Mouse (Mus musculus) embryonic facial prominence, embryonic 14.5 days (tissue): ENCODE measurements around the gene Fam13c. TPM values are rescaled to one million over a fixed set of nuclear protein-coding genes. Genes with fewer than 3 reads are reported as not detected.
A peak's percentile ranks its signal among the peaks of the same experiment; 100 is the strongest.

ENCODE experiments used
- ATAC-seq: fragments of 200-750 bp; cut with Nextera tagmentation; 2 replicates; pipeline ENCODE4 v1.8.0; 2017; ENCODE audit warnings: low read depth, moderate number of reproducible peaks, moderate TSS enrichment
- DNase-seq: peaks from one replicate; pipeline ENCODE4 v3.0.0-alpha.2; 2015; ENCODE audit warnings: low spot score
- H3K27ac ChIP-seq: fragments of 300-500 bp; sonication (generic); replicated peaks from 2 replicates; pipeline ENCODE4 v1.5.1; 2014; ENCODE audit warnings: low read depth, mild to moderate bottlenecking, low read length, moderate library complexity
- H3K27me3 ChIP-seq: fragments of 300-500 bp; sonication (generic); replicated peaks from 2 replicates; pipeline ENCODE4 v1.6.1; 2014; ENCODE audit warnings: low read length; ENCODE audit not compliant: control insufficient read depth, insufficient read depth
- H3K36me3 ChIP-seq: fragments of 300-500 bp; sonication (generic); 2 replicates; pipeline ENCODE4 v1.6.1; 2014; ENCODE audit warnings: low read length, mixed read lengths; ENCODE audit not compliant: control insufficient read depth, insufficient read depth
- H3K4me1 ChIP-seq: fragments of 300-500 bp; sonication (generic); 2 replicates; pipeline ENCODE4 v1.6.1; 2014; ENCODE audit warnings: antibody characterized with exemption, low read length; ENCODE audit not compliant: control insufficient read depth, insufficient read depth
- H3K4me2 ChIP-seq: fragments of 300-500 bp; sonication (generic); 2 replicates; pipeline ENCODE4 v1.6.1; 2014; ENCODE audit warnings: low read depth, mild to moderate bottlenecking, low read length, moderate library complexity, mixed read lengths
- H3K4me3 ChIP-seq: fragments of 300-500 bp; sonication (generic); 2 replicates; pipeline ENCODE4 v1.5.1; 2014; ENCODE audit warnings: low read depth, mild to moderate bottlenecking, low read length
- H3K9ac ChIP-seq: fragments of 300-500 bp; sonication (generic); 2 replicates; pipeline ENCODE4 v1.6.1; 2014; ENCODE audit warnings: low read depth, mild to moderate bottlenecking, low read length, moderate library complexity, mixed read lengths
- H3K9me3 ChIP-seq: fragments of 300-500 bp; sonication (generic); 2 replicates; pipeline ENCODE4 v1.6.1; 2016; ENCODE audit warnings: low read length; ENCODE audit not compliant: control insufficient read depth
- WGBS: fragments of 180-500 bp; shearing (Covaris S2); extraction: QIAGEN DNeasy Blood & Tissue Kit; methylation state at CpG from one replicate; pipeline ENCODE4 v1.1.7; 2014; 5-methylcytosine and 5-hydroxymethylcytosine counted together
- polyA plus RNA-seq: library from polyadenylated mRNA; unstranded; fragments of >200 nt; fragmentation: Nextera tagmentation; extraction: Ambion mirVana; gene quantifications from 2 replicates; pipeline ENCODE4 v1.2.1, GENCODE M21; 2014

Gene Fam13c
- polyA plus RNA-seq, 1 experiment from 2014 or later: 11.8 TPM

DNA sequence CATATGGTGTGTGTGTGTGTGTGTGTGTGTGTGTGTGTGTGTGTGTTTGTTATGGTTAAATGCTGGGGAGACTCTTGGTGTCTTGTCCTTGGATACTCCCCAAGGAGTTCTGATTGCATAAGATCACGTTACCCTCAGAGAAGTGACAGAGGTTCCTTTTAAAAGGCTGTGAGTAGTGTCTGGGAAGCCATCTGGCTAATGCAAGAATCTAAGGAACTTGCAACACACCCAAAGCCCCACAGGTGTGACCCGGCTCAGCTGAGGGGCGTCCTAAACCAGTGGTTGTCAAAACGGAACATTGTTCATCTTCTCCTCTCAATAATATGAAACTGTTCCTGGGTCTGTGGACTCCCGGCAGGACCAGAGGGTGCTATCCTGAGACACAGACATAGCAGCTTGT lies 2.3 kb downstream of the Fam13c start:
- H3K4me2 ChIP-seq: 0 out of 2 replicates have a peak overlapping the region, but pooled peaks have one; percentile 86
- no peak overlapping the region for H3K4me3 ChIP-seq
- H3K27me3 ChIP-seq: no peaks in the 10 kb centered on the region
- DNase-seq (peak; percentile 9), ATAC-seq (no peak)
- H3K27ac ChIP-seq: no peak overlapping the region
- no peaks in the 10 kb centered on the region for H3K9me3 ChIP-seq
- no peak overlapping the region for H3K9ac ChIP-seq
- no peaks in the 10 kb centered on the region for H3K36me3 ChIP-seq
- peaks cover 9% of the 10 kb centered on the region; the same call in 1 of the 2 replicates for H3K4me1 ChIP-seq
- WGBS: 72% methylated on average over 5 of the region's 5 CpGs

DNA sequence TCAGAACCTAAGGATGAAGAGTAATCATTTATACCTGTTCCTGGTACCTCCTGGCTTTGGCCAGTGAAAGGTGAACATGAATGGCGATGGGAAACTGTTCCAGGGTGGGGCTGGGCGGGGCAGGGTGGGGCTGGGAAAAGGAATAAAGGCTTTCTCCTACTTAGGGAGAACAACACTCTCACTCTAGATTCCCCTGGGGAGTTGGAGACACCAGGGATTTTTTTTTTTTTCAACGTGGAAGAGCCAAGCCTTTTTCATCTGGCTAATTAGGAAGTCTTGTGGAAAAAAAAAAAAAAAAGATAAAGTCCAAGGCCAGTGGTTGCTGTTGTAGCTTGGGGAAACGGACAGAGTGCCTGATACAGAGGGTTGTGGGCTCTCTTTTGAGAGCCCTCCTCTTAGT lies 7.5 kb downstream of the Fam13c start:
- no peak overlapping the region for H3K9ac ChIP-seq
- ATAC-seq (no peak), DNase-seq (no peak)
- H3K4me2 ChIP-seq: no peak overlapping the region
- H3K27me3 ChIP-seq: no peaks in the 10 kb centered on the region
- no peak overlapping the region for H3K4me3 ChIP-seq
- no peak overlapping the region for H3K27ac ChIP-seq
- no peaks in the 10 kb centered on the region for H3K4me1 ChIP-seq
- no peaks in the 10 kb centered on the region for H3K9me3 ChIP-seq
- WGBS: 62% methylated on average over 4 of the region's 4 CpGs
- H3K36me3 ChIP-seq: no peaks in the 10 kb centered on the region

DNA sequence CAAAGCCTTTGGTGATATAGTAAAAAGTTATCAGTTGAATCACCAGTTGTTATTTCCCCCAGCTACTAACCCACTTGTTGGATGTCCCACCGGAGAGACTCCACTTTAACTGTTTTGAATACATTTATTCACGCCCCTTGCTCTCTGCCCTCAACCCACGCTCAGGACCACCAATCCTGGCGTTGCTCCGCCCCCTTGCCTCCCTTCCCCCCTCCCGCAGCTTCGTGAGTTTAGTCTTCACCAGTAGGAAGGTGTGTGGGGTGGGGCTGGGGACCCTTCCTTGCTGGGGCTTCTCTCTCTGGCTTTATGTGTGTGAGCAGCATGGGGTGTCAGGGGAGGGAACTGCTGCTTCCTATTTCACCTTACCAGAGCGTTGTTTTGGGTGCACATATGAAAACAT lies 8.9 kb downstream of the Fam13c start:
- 42% methylated on average over 8 of the region's 8 CpGs for WGBS
- Histone ChIP-seq H3K27me3 (no peaks in the 10 kb centered on the region), H3K36me3 (no peaks in the 10 kb centered on the region), H3K4me3 (no peak overlapping the region), H3K4me2 (peak overlapping the region; percentile 29), H3K9me3 (no peaks in the 10 kb centered on the region), H3K9ac (no peak overlapping the region), H3K4me1 (no peaks in the 10 kb centered on the region), H3K27ac (no peak overlapping the region)
- DNase-seq (no peak), ATAC-seq (no peak)

DNA sequence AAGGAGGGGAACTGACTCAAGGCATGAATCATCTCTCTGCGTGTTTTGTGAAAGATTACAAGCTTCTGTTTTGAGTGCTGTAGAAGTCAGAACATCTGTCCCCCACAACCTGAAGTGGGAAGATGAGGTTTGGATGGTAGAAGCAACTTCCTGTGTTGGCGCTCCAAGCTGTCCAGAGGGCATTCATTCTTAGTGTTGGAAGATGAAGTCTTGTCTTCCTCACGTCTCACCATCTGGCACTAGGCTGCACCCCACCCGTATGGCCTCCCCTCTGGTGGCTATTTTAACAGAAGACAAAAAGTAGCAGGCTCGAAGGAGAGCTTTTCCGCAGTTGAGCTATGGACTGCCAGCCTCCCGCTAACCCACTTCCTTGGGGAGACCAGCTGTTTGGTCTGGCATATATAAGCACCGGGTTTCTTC lies 15.6 kb downstream of the Fam13c start:
- no peak overlapping the region for H3K4me3 ChIP-seq
- no peaks in the 10 kb centered on the region for H3K27me3 ChIP-seq
- no peak overlapping the region for H3K9ac ChIP-seq
- H3K36me3 ChIP-seq: peaks cover 9% of the 10 kb centered on the region; the same call in 1 of the 2 replicates
- ATAC-seq (no peak), DNase-seq (no peak)
- H3K4me2 ChIP-seq: no peak overlapping the region
- H3K4me1 ChIP-seq: no peaks in the 10 kb centered on the region
- no peaks in the 10 kb centered on the region for H3K9me3 ChIP-seq
- 89% methylated on average over 8 of the region's 8 CpGs for WGBS
- no peak overlapping the region for H3K27ac ChIP-seq

DNA sequence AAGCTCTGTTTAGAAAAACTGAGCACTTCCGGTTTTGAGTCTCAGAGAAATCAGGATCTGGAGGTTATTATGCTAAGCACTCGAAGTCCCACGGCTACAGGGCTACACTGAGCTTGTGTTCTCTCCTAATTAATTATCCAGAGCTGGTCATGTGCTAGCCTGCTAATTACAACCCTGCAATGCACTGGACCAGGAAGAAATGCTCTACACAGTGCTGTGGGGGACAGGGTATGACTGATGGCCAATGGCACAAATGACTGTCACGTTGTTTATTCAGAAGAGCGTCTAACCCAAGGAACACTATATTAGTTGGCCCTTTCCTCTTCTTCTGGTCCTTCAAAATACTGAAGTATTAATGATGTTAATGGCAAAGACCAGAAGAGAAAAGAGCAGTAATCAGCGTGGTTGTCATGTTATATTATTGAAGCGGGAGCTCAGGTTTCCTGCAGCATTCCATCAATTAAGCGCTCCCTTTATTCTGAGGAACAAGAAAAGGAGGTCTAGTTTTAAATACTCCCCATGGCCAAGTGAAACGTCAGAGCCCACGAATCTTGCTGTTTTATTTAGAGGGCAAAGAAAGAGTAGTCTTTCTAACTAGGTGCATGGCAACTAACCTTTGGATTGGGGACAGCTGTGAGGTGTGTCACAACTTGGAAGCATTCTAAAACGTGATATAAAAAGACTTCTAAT lies 18.4 kb downstream of the Fam13c start:
- 0 out of 2 replicates have a peak, but pooled peaks have one; percentile 33 for ATAC-seq
- Histone ChIP-seq H3K27ac (no peak overlapping the region), H3K9ac (no peak overlapping the region), H3K4me3 (no peak overlapping the region), H3K9me3 (no peaks in the 10 kb centered on the region), H3K4me1 (no peaks in the 10 kb centered on the region), H3K36me3 (peaks cover 9% of the 10 kb centered on the region; the same call in 1 of the 2 replicates), H3K27me3 (no peaks in the 10 kb centered on the region), H3K4me2 (no peak overlapping the region)
- 47% methylated on average over 11 of the region's 11 CpGs for WGBS
- DNase-seq: peak; percentile 9

DNA sequence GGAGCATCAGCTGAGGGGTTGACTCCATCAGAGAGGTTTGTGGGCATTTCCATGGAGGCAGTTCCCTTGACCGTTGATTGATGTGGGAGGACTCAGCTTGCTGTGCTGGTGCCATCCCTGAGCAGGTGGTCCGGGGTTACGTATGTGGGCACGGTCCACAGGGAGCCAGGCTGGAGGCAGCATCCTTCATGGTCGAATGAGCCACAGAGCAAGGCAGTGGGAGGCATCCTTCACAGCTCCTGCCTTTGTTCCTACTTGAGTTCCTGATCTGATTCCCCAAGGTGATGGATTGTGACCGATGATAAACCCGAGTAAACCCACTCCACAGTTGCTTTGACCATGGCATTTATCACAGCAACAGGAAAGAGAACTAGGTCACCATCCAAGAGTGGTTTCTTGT lies 25.4 kb downstream of the Fam13c start:
- no peaks in the 10 kb centered on the region for H3K4me1 ChIP-seq
- 89% methylated on average over 7 of the region's 7 CpGs for WGBS
- no peak overlapping the region for H3K9ac ChIP-seq
- no peaks in the 10 kb centered on the region for H3K36me3 ChIP-seq
- ATAC-seq (no peak), DNase-seq (no peak)
- no peaks in the 10 kb centered on the region for H3K9me3 ChIP-seq
- no peak overlapping the region for H3K4me2 ChIP-seq
- no peaks in the 10 kb centered on the region for H3K27me3 ChIP-seq
- H3K27ac ChIP-seq: no peak overlapping the region
- H3K4me3 ChIP-seq: no peak overlapping the region

DNA sequence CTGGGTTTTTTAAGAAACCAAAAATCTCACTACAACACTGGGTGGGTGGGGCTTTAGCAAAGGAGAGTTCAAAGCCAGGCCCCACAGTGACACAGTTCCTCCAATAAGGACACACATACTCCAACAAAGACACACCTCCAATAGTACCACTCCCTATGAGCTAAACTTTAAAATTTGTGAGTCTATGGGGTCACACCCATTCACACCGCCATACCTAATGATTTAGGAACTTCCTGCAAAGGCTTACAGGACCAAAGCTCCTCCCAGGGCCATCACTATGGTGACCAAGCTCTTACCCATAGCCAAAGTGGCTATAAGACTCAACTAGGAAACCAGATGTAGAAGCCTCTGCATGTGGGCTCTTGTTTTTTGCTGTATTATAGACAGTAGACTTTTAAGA lies 30.6 kb downstream of the Fam13c start:
- Histone ChIP-seq H3K27me3 (no peaks in the 10 kb centered on the region), H3K9ac (no peak overlapping the region), H3K4me2 (no peak overlapping the region), H3K9me3 (0 out of 2 replicates have a peak, but pooled peaks cover 6% of the 10 kb centered on the region), H3K27ac (no peak overlapping the region), H3K4me3 (no peak overlapping the region), H3K36me3 (peaks cover 22% of the 10 kb centered on the region; the same call in 1 of the 2 replicates), H3K4me1 (no peaks in the 10 kb centered on the region)
- WGBS: 75% methylated on average over 1 of the region's 1 CpGs
- ATAC-seq: no peak
- DNase-seq: no peak

DNA sequence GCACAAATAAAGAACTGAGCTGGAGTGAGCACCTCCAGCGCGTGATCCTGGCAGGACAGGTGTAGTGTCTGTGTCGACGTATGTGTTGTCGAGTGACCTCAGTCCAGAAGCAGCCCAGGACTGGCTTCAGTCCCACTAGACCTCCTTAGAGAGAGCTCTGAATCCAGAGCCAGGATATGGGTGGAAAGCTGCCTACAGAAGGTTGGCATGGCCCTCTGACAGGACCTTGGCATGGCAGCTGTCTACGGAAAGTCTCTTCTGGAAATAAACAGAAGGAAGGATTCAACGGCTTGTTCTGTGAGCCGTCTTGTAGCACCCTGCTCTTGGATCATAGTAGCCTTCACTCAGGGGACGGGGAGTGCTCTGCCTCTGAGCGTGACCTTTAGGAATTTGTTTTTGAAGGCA lies 37.5 kb downstream of the Fam13c start:
- Histone ChIP-seq H3K4me2 (no peak overlapping the region), H3K27me3 (no peaks in the 10 kb centered on the region), H3K4me3 (no peak overlapping the region), H3K9me3 (0 out of 2 replicates have a peak, but pooled peaks cover 6% of the 10 kb centered on the region), H3K9ac (no peak overlapping the region), H3K36me3 (peaks cover 33% of the 10 kb centered on the region; the same call in 1 of the 2 replicates), H3K4me1 (no peaks in the 10 kb centered on the region), H3K27ac (no peak overlapping the region)
- WGBS: 93% methylated on average over 10 of the region's 10 CpGs
- ATAC-seq (no peak), DNase-seq (no peak)

DNA sequence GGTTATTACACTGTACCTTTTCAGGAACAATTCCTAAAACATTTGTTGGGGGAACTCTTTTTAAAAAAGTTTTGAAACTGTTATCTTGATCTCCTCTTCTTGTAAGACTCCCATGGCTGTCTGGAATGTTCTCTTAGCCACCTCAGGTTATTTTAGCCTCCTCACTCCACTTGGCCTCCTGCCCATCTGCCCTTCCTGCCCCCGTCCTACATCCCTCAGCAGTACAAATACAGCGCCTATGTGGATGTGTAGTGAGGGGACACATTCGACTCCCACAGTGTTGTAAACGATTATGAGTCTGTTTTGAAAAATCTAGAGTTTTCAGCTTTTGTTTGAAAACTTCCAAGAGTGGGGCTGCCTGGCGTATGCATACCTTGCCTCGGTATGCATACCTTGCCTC lies 43.5 kb downstream of the Fam13c start:
- Histone ChIP-seq H3K4me3 (no peak overlapping the region), H3K36me3 (0 out of 2 replicates have a peak, but pooled peaks cover under 1% of the 10 kb centered on the region), H3K4me2 (no peak overlapping the region), H3K4me1 (peaks cover 2% of the 10 kb centered on the region; the same call in 1 of the 2 replicates), H3K9ac (no peak overlapping the region), H3K9me3 (no peaks in the 10 kb centered on the region), H3K27me3 (no peaks in the 10 kb centered on the region), H3K27ac (no peak overlapping the region)
- DNase-seq: no peak
- ATAC-seq: no peak
- 74% methylated on average over 6 of the region's 6 CpGs for WGBS
